Mouse (Mus musculus): Measurements from ENCODE around the gene Slc25a42. TPM values are rescaled to one million over a fixed set of nuclear protein-coding genes. Genes with fewer than 3 reads are reported as not detected.
A peak's percentile ranks its signal among the peaks of the same experiment; 100 is the strongest.

The Slc25a42 gene
- total and polyA plus RNA-seq, 3 experiments, result 0.63 to 3.0 (median 2.9) TPM

DNA sequence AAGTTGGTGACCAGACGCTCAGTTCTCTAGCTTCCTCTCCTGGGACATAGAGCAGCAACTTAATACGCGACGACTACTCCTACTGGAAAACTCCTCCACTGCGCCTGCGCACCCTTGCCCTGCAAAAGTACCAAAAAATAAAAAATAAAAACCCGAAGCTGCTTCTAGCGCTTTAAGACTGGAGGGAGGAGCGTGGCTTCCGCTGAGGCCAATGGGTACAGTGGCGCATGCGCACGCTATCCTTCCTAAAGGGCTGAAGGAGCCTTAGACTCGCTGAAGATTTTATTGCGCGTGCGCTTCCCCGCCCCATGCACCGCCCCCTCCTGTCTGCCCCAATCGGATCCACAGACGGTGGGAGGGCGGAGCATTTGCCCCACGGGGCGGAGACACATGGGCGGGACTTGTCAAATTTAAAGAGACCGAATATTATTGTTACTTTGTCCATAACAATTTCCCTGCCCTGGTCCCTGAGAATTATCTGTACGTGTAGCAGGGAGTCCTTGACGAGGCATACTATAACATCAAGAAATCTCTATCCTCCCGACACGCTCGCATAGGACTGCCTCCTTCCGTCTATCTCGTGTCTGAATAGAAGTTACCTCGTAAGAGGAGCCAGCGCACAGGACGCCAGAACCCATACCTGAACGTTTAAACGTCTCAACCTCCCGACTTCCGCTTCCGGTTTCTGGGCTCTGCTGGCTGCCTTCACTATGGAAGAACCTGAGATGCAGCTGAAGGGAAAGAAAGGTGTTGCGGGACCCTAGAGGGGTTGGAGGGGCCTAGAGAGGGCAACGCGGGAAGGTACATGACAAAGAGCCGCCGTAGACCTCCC is 72.9 kb downstream of the Slc25a42 start, which contains the start of the genes Rfxank, Borcs8 and Mef2b:
Gene Rfxank, minus strand, starts transcription at position 129 of the 832 bp plus-strand sequence.
Gene Borcs8, plus strand, starts transcription at position 474 of the 832 bp plus-strand sequence.
Gene Mef2b, plus strand, starts transcription at position 686 of the 832 bp plus-strand sequence.
- Histone ChIP-seq H3K27me3 (replicated peaks) (no peaks in the 10 kb centered on the region), H3K4me1 (ENCODE audit: control insufficient read depth in 1 of 2, insufficient read depth in 2 of 2) (peaks cover 13 to 49% of the 10 kb centered on the region in 2 experiments), H3K4me2 (ENCODE audit: insufficient read depth, low read depth, poor library complexity, severe bottlenecking) (peak within 1 kb of the TSS; percentile 93), H3K9me3 (replicated peaks; ENCODE audit: low read length) (no peaks in the 10 kb centered on the region), H3K9ac (ENCODE audit: insufficient read depth, low read depth) (peak within 1 kb of the TSS; percentile 91), H3K79me2 (replicated peaks; ENCODE audit: control insufficient read depth, extremely low read depth, insufficient read depth, poor library complexity, severe bottlenecking) (peaks cover 28% of the 10 kb centered on the region), H3K27ac (ENCODE audit: insufficient read depth, low read depth) (peak within 1 kb of the TSS; percentile 85), H3K36me3 (replicated peaks in 1 of 2; ENCODE audit: control insufficient read depth in 1 of 2, insufficient read depth in 1 of 2, low read length in 1 of 2) (peaks cover 49 to 53% of the 10 kb centered on the region in 2 experiments), H3K4me3 (replicated peaks in 1 of 3; ENCODE audit: low read depth in 2 of 3, low read length in 2 of 3, poor library complexity in 1 of 3) (peak within 1 kb of the TSS; percentile 79 to 92 (median 86))
- TF ChIP-seq NELFE (IDR thresholded peaks at IDR 0.05; ENCODE audit: low read depth, low read length) (peak; percentile 59; the same call in 1 of the 2 replicates), ZKSCAN1 (IDR thresholded peaks at IDR 0.05; ENCODE audit: borderline replicate concordance, low read depth, low read length) (no peak; the same call in 1 of the 2 replicates), MAZ (IDR thresholded peaks at IDR 0.05; ENCODE audit: low read depth, low read length) (no peak), NRF1 (IDR thresholded peaks at IDR 0.05; ENCODE audit: low read depth, low read length) (peak; percentile 97), ZMIZ1 (IDR thresholded peaks at IDR 0.05; ENCODE audit: low read depth, low read length) (no peak), ELF1 (IDR thresholded peaks at IDR 0.05; ENCODE audit: low read depth, low read length) (peak; percentile 92), ZC3H11A (IDR thresholded peaks at IDR 0.05; ENCODE audit: low read depth, low read length) (no peak), SIN3A (IDR thresholded peaks at IDR 0.05; ENCODE audit: low read length) (peak; percentile 94), USF2 (conservative IDR thresholded peaks at IDR 0.05; ENCODE audit: low read depth, low read length) (no peak), ETS1 (conservative IDR thresholded peaks at IDR 0.05; ENCODE audit: low read depth, low read length) (no peak; the same call in 1 of the 2 replicates), JUND (conservative IDR thresholded peaks at IDR 0.05; ENCODE audit: low read depth, low read length) (no peak), HCFC1 (IDR thresholded peaks at IDR 0.05; ENCODE audit: low read depth, low read length) (peak; percentile 33; the same call in 1 of the 2 replicates), TBP (conservative IDR thresholded peaks at IDR 0.05; ENCODE audit: low read depth, low read length) (peak; percentile 47; the same call in 1 of the 2 replicates), UBTF (IDR thresholded peaks at IDR 0.05; ENCODE audit: low read depth, low read length) (no peak), RCOR1 (conservative IDR thresholded peaks at IDR 0.05; ENCODE audit: low read depth, low read length) (no peak), ZNF384 (IDR thresholded peaks at IDR 0.05; ENCODE audit: low read depth, low read length) (peak; percentile 56), MAX (IDR thresholded peaks at IDR 0.05; ENCODE audit: low read length) (peak; percentile 34; the same call in 1 of the 2 replicates), POLR2AphosphoS2 (IDR thresholded peaks at IDR 0.05; ENCODE audit: low read depth, low read length) (no peak), BHLHE40 (IDR thresholded peaks at IDR 0.05; ENCODE audit: low read depth, low read length) (no peak), POLR2A (IDR thresholded peaks at IDR 0.05; ENCODE audit: low read depth, low read length) (peak; percentile 58), TCF12 (IDR thresholded peaks at IDR 0.05; ENCODE audit: low read depth, low read length) (peak; percentile 72), MXI1 (IDR thresholded peaks at IDR 0.05; ENCODE audit: low read depth, low read length) (peak; percentile 78)
- DNase-seq (ENCODE audit: extremely low read depth), result peak; percentile 99
- in situ Hi-C loops (cut with MboI; ENCODE audit: low pct_ligation_motif_present, low pct_unique_long_range_greater_than_20kb, low sequenced_read_pairs) (no loop called here), dilution Hi-C loops (cut with MboI; ENCODE audit: extremely low pct_ligation_motif_present, extremely low pct_unique_long_range_greater_than_20kb, low sequenced_read_pairs) (no loop called here)

Measured in CH12.LX (cell line).